Mouse (Mus musculus) kidney, adult 2 months (tissue): Measurements from ENCODE around the gene Pik3c2b. TPM values are rescaled to one million over a fixed set of nuclear protein-coding genes. Genes with fewer than 3 reads are reported as not detected.

ENCODE experiments used
- DNase-seq: peaks from one replicate; pipeline ENCODE4 v3.0.0; 2021
- H3K27ac ChIP-seq: fragments of 200-500 bp; 2 replicates; pipeline ENCODE4 v1.5.1; 2012; ENCODE audit warnings: low read depth, low read length, control low read depth, inconsistent platforms; ENCODE audit not compliant: insufficient read depth
- H3K27me3 ChIP-seq: fragments of 200-500 bp; replicated peaks from 2 replicates; pipeline ENCODE4 v1.6.1; 2012; ENCODE audit warnings: mild to moderate bottlenecking, moderate library complexity, low read length, inconsistent platforms; ENCODE audit not compliant: control insufficient read depth, insufficient read depth
- H3K36me3 ChIP-seq: fragments of 200-500 bp; 2 replicates; pipeline ENCODE4 v1.6.1; 2012; ENCODE audit warnings: mild to moderate bottlenecking, moderate library complexity, low read length, inconsistent platforms; ENCODE audit not compliant: control insufficient read depth, insufficient read depth
- H3K4me1 ChIP-seq: fragments of 200-500 bp; 2 replicates; pipeline ENCODE4 v1.6.1; 2011; ENCODE audit warnings: low read length; ENCODE audit not compliant: control insufficient read depth, insufficient read depth
- H3K4me3 ChIP-seq: fragments of 200-500 bp; 2 replicates; pipeline ENCODE4 v1.5.1; 2011; ENCODE audit warnings: mild to moderate bottlenecking, low read depth, low read length, control low read depth; ENCODE audit not compliant: insufficient read depth
- CTCF ChIP-seq: fragments of 200-500 bp; conservative IDR thresholded peaks from 2 replicates; pipeline ENCODE4 v1.5.1; 2011; ENCODE audit warnings: low read depth, mild to moderate bottlenecking, control low read depth, low read length, moderate library complexity, mixed read lengths; ENCODE audit not compliant: insufficient read depth, insufficient read length
- POLR2A ChIP-seq: fragments of 200-500 bp; IDR thresholded peaks from one replicate; pipeline ENCODE4 v1.6.1; 2011; ENCODE audit warnings: low read depth, low read length, control low read depth
- WGBS: fragments of 180-500 bp; shearing (Covaris S2); methylation state at CpG from one replicate; pipeline ENCODE4 v1.1.7; 2018; 5-methylcytosine and 5-hydroxymethylcytosine counted together
- polyA plus RNA-seq: library from polyadenylated mRNA; depleted of rRNA; stranded (reverse); fragments of >200 nt; gene quantifications from 2 replicates; pipeline ENCODE4 v1.2.3, GENCODE M21; 2012

Gene Pik3c2b
- polyA plus RNA-seq, 1 experiment, result 3.6 TPM

GRCm38 (mm10) chr1:133079509-133079908, 34.0 kb downstream of the Pik3c2b start:
- no peaks in the 10 kb centered on the region for H3K36me3 ChIP-seq
- no peak for DNase-seq
- 0 out of 2 replicates have a peak, but pooled peaks cover 2% of the 10 kb centered on the region for H3K4me1 ChIP-seq
- WGBS, result 98% methylated on average over 7 of the region's 7 CpGs
- H3K27me3 ChIP-seq, result no peaks in the 10 kb centered on the region
- no peak overlapping the region for H3K27ac ChIP-seq
- TF ChIP-seq CTCF (no peak), POLR2A (no peak)
- no peak overlapping the region for H3K4me3 ChIP-seq

- H3K27me3 ChIP-seq, result no peaks in the 10 kb centered on the region
- 86% methylated on average over 9 of the region's 9 CpGs for WGBS
- TF ChIP-seq POLR2A, result no peak
- TF ChIP-seq CTCF, result no peak
- no peaks in the 10 kb centered on the region for H3K4me1 ChIP-seq
- H3K27ac ChIP-seq, result no peak overlapping the region
- H3K36me3 ChIP-seq, result no peaks in the 10 kb centered on the region
- H3K4me3 ChIP-seq, result no peak overlapping the region
- no peak for DNase-seq
Measured at GRCm38 (mm10) chr1:133080079-133080561, 34.7 kb downstream of the Pik3c2b start.

- TF ChIP-seq POLR2A (no peak), CTCF (no peak)
- H3K4me3 ChIP-seq, result no peak overlapping the region
- no peak for DNase-seq
- no peak overlapping the region for H3K27ac ChIP-seq
- no peaks in the 10 kb centered on the region for H3K27me3 ChIP-seq
- H3K36me3 ChIP-seq, result no peaks in the 10 kb centered on the region
- WGBS, result 82% methylated on average over 6 of the region's 6 CpGs
- H3K4me1 ChIP-seq, result no peaks in the 10 kb centered on the region
Measured at GRCm38 (mm10) chr1:133080717-133081116, 35.2 kb downstream of the Pik3c2b start.

GRCm38 (mm10) chr1:133083003-133083546, 37.6 kb downstream of the Pik3c2b start:
- no peaks in the 10 kb centered on the region for H3K27me3 ChIP-seq
- no peak overlapping the region for H3K27ac ChIP-seq
- TF ChIP-seq CTCF, result no peak
- TF ChIP-seq POLR2A, result no peak
- WGBS, result 92% methylated on average over 5 of the region's 5 CpGs
- DNase-seq, result no peak
- no peaks in the 10 kb centered on the region for H3K36me3 ChIP-seq
- H3K4me1 ChIP-seq, result no peaks in the 10 kb centered on the region
- no peak overlapping the region for H3K4me3 ChIP-seq

GRCm38 (mm10) chr1:133083942-133084625, 38.6 kb downstream of the Pik3c2b start:
- peak; percentile 43 for DNase-seq
- no peak overlapping the region for H3K4me3 ChIP-seq
- no peak overlapping the region for H3K27ac ChIP-seq
- TF ChIP-seq CTCF, result no peak
- no peak for TF ChIP-seq POLR2A
- no peaks in the 10 kb centered on the region for H3K27me3 ChIP-seq
- H3K36me3 ChIP-seq, result no peaks in the 10 kb centered on the region
- 57% methylated on average over 11 of the region's 11 CpGs for WGBS
- no peaks in the 10 kb centered on the region for H3K4me1 ChIP-seq

- WGBS, result 66% methylated on average over 14 of the region's 14 CpGs
- DNase-seq, result no peak
- Histone ChIP-seq H3K27ac (no peak overlapping the region), H3K27me3 (no peaks in the 10 kb centered on the region), H3K4me1 (no peaks in the 10 kb centered on the region), H3K36me3 (no peaks in the 10 kb centered on the region), H3K4me3 (no peak overlapping the region)
- TF ChIP-seq CTCF (no peak), POLR2A (no peak)
Measured at GRCm38 (mm10) chr1:133084708-133085416, 39.4 kb downstream of the Pik3c2b start.

GRCm38 (mm10) chr1:133085417-133085742, 39.9 kb downstream of the Pik3c2b start:
- DNase-seq, result peak; percentile 69
- Histone ChIP-seq H3K4me1 (no peaks in the 10 kb centered on the region), H3K27me3 (no peaks in the 10 kb centered on the region), H3K27ac (no peak overlapping the region), H3K36me3 (no peaks in the 10 kb centered on the region), H3K4me3 (no peak overlapping the region)
- 42% methylated on average over 8 of the region's 8 CpGs for WGBS
- no peak for TF ChIP-seq POLR2A
- no peak for TF ChIP-seq CTCF
